Mouse (Mus musculus): ENCODE measurements around the gene Olfr1484.
"Not testable (repeated sequence)": the region's sequence is repeated elsewhere in the genome, so short reads cannot be mapped to it uniquely, and the experiment has no call there.

Gene Olfr1484

DNA sequence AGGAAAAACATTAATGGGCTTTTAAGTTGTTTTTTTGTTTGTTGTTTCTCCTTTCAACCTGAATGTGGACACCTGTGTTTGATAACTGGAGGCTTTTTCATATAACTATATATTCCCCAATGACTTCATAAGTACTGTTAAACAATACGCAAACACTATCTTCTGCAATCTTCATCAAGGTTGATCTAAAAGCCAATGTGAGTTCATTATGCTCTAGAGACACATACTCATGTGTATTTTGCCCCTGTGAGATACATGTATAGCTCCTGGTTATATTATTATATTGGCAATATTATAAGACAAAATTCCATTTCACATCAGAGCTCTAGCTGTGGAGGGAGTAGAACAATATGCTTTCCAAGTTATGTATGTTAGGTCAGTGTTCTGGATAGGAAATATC is at the start of gene Olfr1484:
TSS of gene Olfr1484 (plus strand) at position 301 of the 400 bp plus-strand sequence.
- DNase-seq (ENCODE audit: low spot score in 2 of 2): no peak

DNA sequence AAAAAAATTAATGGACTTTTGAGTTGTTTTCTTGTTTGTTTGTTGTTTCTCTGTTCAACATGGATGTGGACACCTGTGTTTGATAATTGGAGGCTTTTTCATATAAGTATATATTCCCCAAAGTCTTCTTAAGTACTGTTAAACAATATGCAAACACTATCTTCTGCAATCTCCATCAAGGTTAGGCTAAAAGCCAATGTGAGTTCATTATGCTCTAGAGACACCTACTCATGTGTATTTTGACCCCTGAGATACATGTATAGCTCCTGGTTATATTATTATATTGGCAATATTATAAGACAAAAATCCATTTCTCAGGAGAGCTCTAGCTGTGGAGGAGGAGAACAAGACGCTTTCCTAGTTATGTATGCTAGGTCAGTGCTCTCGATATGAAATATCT is 33.8 kb downstream of the Olfr1484 start, which contains the start of gene Olfr1487:
TSS of gene Olfr1487 (plus strand) at position 301 of the 400 bp plus-strand sequence.
- not testable (repeated sequence) for DNase-seq (ENCODE audit: low spot score in 2 of 2)

DNA sequence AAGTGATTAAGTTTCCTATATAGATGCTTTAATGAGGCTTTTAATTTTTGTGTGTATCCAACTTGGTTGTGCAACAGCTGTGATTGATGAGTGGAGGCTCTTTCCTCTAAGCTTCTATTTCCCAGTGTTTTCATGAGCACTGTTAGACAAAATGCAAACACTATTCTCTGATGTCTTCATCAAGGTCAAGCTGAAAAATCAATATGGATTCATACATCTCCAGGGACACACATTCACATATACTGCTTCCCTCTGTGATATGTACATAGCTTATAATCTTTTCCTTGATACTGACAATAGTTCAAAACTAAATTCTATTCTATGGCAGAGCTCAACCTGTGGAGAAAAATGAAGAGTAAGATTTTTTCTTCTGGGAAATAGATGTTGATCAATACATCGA is 48.0 kb downstream of the Olfr1484 start, which contains the start of gene Olfr1489:
TSS of gene Olfr1489 (plus strand) at position 301 of the 400 bp plus-strand sequence.
- no peak for DNase-seq (ENCODE audit: low spot score in 2 of 2)
